In the genomic region with DNA sequence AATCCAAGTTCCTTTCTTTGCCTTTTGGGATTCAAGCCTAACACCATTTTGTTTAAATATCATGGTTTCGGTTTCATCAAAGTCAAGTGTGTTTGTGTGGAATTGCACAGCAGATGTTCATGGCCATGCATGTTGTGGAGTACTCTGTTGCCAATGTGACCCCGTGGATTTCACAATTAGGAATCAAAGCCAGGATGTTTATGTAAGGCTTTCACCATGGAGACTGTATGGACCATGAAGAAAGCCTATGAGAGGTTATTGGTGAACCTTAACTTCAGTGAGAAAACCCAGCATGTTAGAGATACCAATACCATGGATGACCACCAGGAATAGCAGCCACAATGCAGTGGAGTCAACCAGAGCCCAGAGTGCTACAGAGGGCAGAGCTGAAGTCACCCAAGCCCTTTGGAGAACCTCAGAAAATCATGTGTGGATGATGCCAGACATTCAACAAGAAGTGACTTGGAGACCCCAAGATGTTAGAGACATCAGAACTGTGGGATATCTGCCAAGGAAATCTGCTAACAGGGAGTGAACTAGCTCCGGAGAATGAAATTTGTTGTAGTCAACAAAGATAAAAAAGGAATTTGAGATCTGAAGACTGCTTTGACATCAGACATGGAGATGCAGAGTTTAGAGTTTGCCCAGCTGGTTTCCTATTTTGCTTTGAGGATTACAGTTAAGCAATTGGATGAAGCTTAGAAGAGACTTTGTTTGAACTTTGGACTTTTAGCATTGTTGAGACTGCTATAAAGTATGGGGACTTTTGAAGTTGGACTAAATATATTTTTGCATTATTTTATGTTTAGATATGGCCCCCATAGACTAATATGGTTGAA, we compare ENCODE assay signal across 10 mouse cellular contexts.
"Had no signal": no experiment of that assay in that cellular context is flagged by ENCODE, and none has a peak within 500 bp of the region (broad histone marks: within the 10 kb centered on the region; RNA-seq: fewer than 3 reads in every experiment).

No protein-coding gene starts in this region.

- H3K36me3 ChIP-seq: limb, embryonic 15.5 days; liver, embryonic 12.5 days; midbrain, embryonic 13.5 days; stomach, embryonic 15.5 days had no signal

- DNase-seq: kidney, adult 18-20 months; right cerebral cortex, postnatal 14 days; thymus, adult 2 months; thymus, postnatal 25 days had no signal

- H3K4me1 ChIP-seq: limb, embryonic 15.5 days; liver, embryonic 12.5 days; midbrain, embryonic 13.5 days; stomach, embryonic 15.5 days had no signal

- H3K4me3 ChIP-seq: left cerebral cortex, adult 2 months; limb, embryonic 15.5 days; liver, embryonic 12.5 days; midbrain, embryonic 13.5 days; stomach, embryonic 15.5 days had no signal

- H3K27me3 ChIP-seq: limb, embryonic 15.5 days; liver, embryonic 12.5 days; midbrain, embryonic 13.5 days; stomach, embryonic 15.5 days had no signal

- H3K27ac ChIP-seq: hindbrain, postnatal 0 days; left cerebral cortex, adult 2 months; limb, embryonic 15.5 days; liver, embryonic 12.5 days; midbrain, embryonic 13.5 days; stomach, embryonic 15.5 days had no signal

- H3K4me2 ChIP-seq: limb, embryonic 15.5 days; liver, embryonic 12.5 days; midbrain, embryonic 13.5 days; stomach, embryonic 15.5 days had no signal

- H3K9ac ChIP-seq: limb, embryonic 15.5 days; liver, embryonic 12.5 days; midbrain, embryonic 13.5 days; stomach, embryonic 15.5 days had no signal

- ATAC-seq: hindbrain, postnatal 0 days; liver, embryonic 12.5 days; midbrain, embryonic 13.5 days had no signal

- H3K9me3 ChIP-seq: limb, embryonic 15.5 days; liver, embryonic 12.5 days; midbrain, embryonic 13.5 days; stomach, embryonic 15.5 days had no signal
